Mouse (Mus musculus) left cerebral cortex, postnatal 4 days (tissue): ENCODE data around the gene Gpr173. TPM values are rescaled to one million over a fixed set of nuclear protein-coding genes. Genes with fewer than 3 reads are reported as not detected.
"Not testable (repeated sequence)": the region's sequence is repeated elsewhere in the genome, so short reads cannot be mapped to it uniquely, and the experiment has no call there.

ENCODE experiments used
- DNase-seq: peaks from one replicate; pipeline ENCODE4 v3.0.0-alpha.2; 2022
- intact Hi-C: fragments of 180-260 bp; cut with DNase I; formaldehyde crosslinking; loops from one replicate; pipeline ENCODE4 v1.15.1; 2025
- total RNA-seq, 2 experiments: library from RNA; stranded (reverse); gene quantifications; 2 replicates each; pipeline ENCODE4 v1.2.3; 2021

The Gpr173 gene
- 10 to 100 TPM; 31.9 to 33.8 TPM for total RNA-seq

- intact Hi-C loops: no loop called here
- DNase-seq: peak; percentile 82
Observed at GRCm38 (mm10) chrX:152368397-152369273, at the start of gene Gpr173. Gene Gpr173 (minus strand): TSS chrX:152368704.

- no peak for DNase-seq
- intact Hi-C loops: no loop called here
Observed at GRCm38 (mm10) chrX:152403251-152403650, 34.7 kb upstream of the Gpr173 start.

- intact Hi-C loops: no loop called here
- DNase-seq: no peak
Observed at GRCm38 (mm10) chrX:152400096-152400495, 31.6 kb upstream of the Gpr173 start.

GRCm38 (mm10) chrX:152368054-152368396, 479 bp downstream of the Gpr173 start:
- no peak for DNase-seq
- intact Hi-C loops: no loop called here

GRCm38 (mm10) chrX:152366418-152366817, 2.1 kb downstream of the Gpr173 start:
- intact Hi-C loops: no loop called here
- peak; percentile 74 for DNase-seq

GRCm38 (mm10) chrX:152352553-152353153, 15.9 kb downstream of the Gpr173 start:
- DNase-seq: no peak
- intact Hi-C loops: no loop called here

- DNase-seq: peak; percentile 85
- intact Hi-C loops: no loop called here
Observed at GRCm38 (mm10) chrX:152347041-152347440, 21.5 kb downstream of the Gpr173 start.

- peak; percentile 80 for DNase-seq
- intact Hi-C loops: no loop called here
Observed at GRCm38 (mm10) chrX:152346587-152346986, 21.9 kb downstream of the Gpr173 start.

GRCm38 (mm10) chrX:152342903-152343302, 25.6 kb downstream of the Gpr173 start:
- intact Hi-C loops: no loop called here

GRCm38 (mm10) chrX:152342358-152342901, 26.1 kb downstream of the Gpr173 start, which contains the start of gene Tspyl2:
Gene Tspyl2 (minus strand): TSS chrX:152342425.
- peak; percentile 95 for DNase-seq
- intact Hi-C loops: no loop called here

More at GRCm38 (mm10) chrX:152342903-152343302, 25.6 kb downstream of the Gpr173 start:
- DNase-seq: no peak

- intact Hi-C loops: no loop called here
- peak; percentile 7 for DNase-seq
Observed at GRCm38 (mm10) chrX:152341496-152341895, 27.0 kb downstream of the Gpr173 start.

GRCm38 (mm10) chrX:152336546-152337332, 31.8 kb downstream of the Gpr173 start:
- DNase-seq: peak; percentile 92
- intact Hi-C loops: no loop called here

- intact Hi-C loops, DNase-seq: not testable (repeated sequence)
Observed at GRCm38 (mm10) chrX:152336123-152336522, 32.4 kb downstream of the Gpr173 start.

GRCm38 (mm10) chrX:152329400-152329799, 39.1 kb downstream of the Gpr173 start:
- intact Hi-C loops: not testable (repeated sequence)

GRCm38 (mm10) chrX:152327689-152328052, 40.8 kb downstream of the Gpr173 start:
- intact Hi-C loops: no loop called here
- no peak for DNase-seq

More at GRCm38 (mm10) chrX:152329400-152329799, 39.1 kb downstream of the Gpr173 start:
- not testable (repeated sequence) for DNase-seq

- DNase-seq: peak; percentile 78
- intact Hi-C loops: no loop called here
Observed at GRCm38 (mm10) chrX:152326996-152327688, 41.4 kb downstream of the Gpr173 start, which contains the start of gene Kantr. Gene Kantr (minus strand): TSS chrX:152327495.

GRCm38 (mm10) chrX:152323584-152323983, 44.9 kb downstream of the Gpr173 start:
- intact Hi-C loops: no loop called here
- DNase-seq: no peak

- no peak for DNase-seq
- intact Hi-C loops: no loop called here
Observed at GRCm38 (mm10) chrX:152322776-152323175, 45.7 kb downstream of the Gpr173 start.

- intact Hi-C loops: no loop called here
- no peak for DNase-seq
Observed at GRCm38 (mm10) chrX:152320535-152320934, 48.0 kb downstream of the Gpr173 start.

GRCm38 (mm10) chrX:152307942-152308341, 60.6 kb downstream of the Gpr173 start:
- no peak for DNase-seq
- intact Hi-C loops: no loop called here
